Mouse (Mus musculus): Measurements from ENCODE around the gene Fcho1. TPM values are rescaled to one million over a fixed set of nuclear protein-coding genes. Genes with fewer than 3 reads are reported as not detected.

Gene Fcho1
- total and polyA plus RNA-seq, 3 experiments = 7.6 to 27.3 (median 14.0) TPM

- no peak for ATAC-seq (ENCODE audit: extremely low read depth, insufficient number of reproducible peaks, low FRiP score, poor library complexity, severe bottlenecking)
- TF ChIP-seq CTCF (IDR thresholded peaks at IDR 0.05; ENCODE audit: low read depth, low read length) (no peak), TAL1 (conservative IDR thresholded peaks at IDR 0.05; ENCODE audit: low read depth, low read length) (no peak), GATA2 (IDR thresholded peaks at IDR 0.05; ENCODE audit: borderline replicate concordance, low read depth, low read length) (no peak)
- H3K27me3 ChIP-seq (ENCODE audit: insufficient read depth, low read length) = peaks cover 26% of the 10 kb centered on the region
- H3K9me3 ChIP-seq (replicated peaks) = no peaks in the 10 kb centered on the region
- DNase-seq (ENCODE audit: low spot score) = no peak
- no peak overlapping the region for H3K4me3 ChIP-seq (ENCODE audit: low read depth, low read length)
- H3K36me3 ChIP-seq (replicated peaks) = no peaks in the 10 kb centered on the region
- H3K4me1 ChIP-seq (ENCODE audit: insufficient read depth, low read depth, low read length) = peaks cover 2% of the 10 kb centered on the region; the same call in 1 of the 2 replicates
These were observed 3.5 kb upstream of the Fcho1 start for GRCm38 (mm10) chr8:71728826-71729620.

GRCm38 (mm10) chr8:71728240-71728785 is 2.8 kb upstream of the Fcho1 start:
- TF ChIP-seq GATA1 (IDR thresholded peaks at IDR 0.05; ENCODE audit: borderline replicate concordance, low read length) = no peak
- no peak for TF ChIP-seq TAL1 (conservative IDR thresholded peaks at IDR 0.05; ENCODE audit: low read depth, low read length)
- no peak for TF ChIP-seq POLR2AphosphoS5 (IDR thresholded peaks at IDR 0.05; ENCODE audit: insufficient replicate concordance, low read depth, low read length)
- TF ChIP-seq CTCF (IDR thresholded peaks at IDR 0.05; ENCODE audit: low read depth, low read length) = no peak
- TF ChIP-seq GATA2 (IDR thresholded peaks at IDR 0.05; ENCODE audit: borderline replicate concordance, low read depth, low read length) = no peak
- H3K36me3 ChIP-seq (replicated peaks) = no peaks in the 10 kb centered on the region
- H3K9me3 ChIP-seq (replicated peaks) = no peaks in the 10 kb centered on the region
- peaks cover 26% of the 10 kb centered on the region for H3K27me3 ChIP-seq (ENCODE audit: insufficient read depth, low read length)
- H3K4me3 ChIP-seq (ENCODE audit: low read depth, low read length) = no peak overlapping the region
- no peak for DNase-seq (ENCODE audit: low spot score)
- no peak for ATAC-seq (ENCODE audit: extremely low read depth, insufficient number of reproducible peaks, low FRiP score, poor library complexity, severe bottlenecking)
- H3K4me1 ChIP-seq (ENCODE audit: insufficient read depth, low read depth, low read length) = peaks cover 2% of the 10 kb centered on the region; the same call in 1 of the 2 replicates

- peaks cover 2% of the 10 kb centered on the region; the same call in 1 of the 2 replicates for H3K4me1 ChIP-seq (ENCODE audit: insufficient read depth, low read depth, low read length)
- TF ChIP-seq POLR2AphosphoS5 (IDR thresholded peaks at IDR 0.05; ENCODE audit: insufficient replicate concordance, low read depth, low read length) (no peak), TAL1 (conservative IDR thresholded peaks at IDR 0.05; ENCODE audit: low read depth, low read length) (no peak), CTCF (IDR thresholded peaks at IDR 0.05; ENCODE audit: low read depth, low read length) (no peak)
- H3K27me3 ChIP-seq (ENCODE audit: insufficient read depth, low read length) = peaks cover 15% of the 10 kb centered on the region
- H3K9me3 ChIP-seq (replicated peaks) = no peaks in the 10 kb centered on the region
- ATAC-seq (ENCODE audit: extremely low read depth, insufficient number of reproducible peaks, low FRiP score, poor library complexity, severe bottlenecking) = no peak
- H3K4me3 ChIP-seq (ENCODE audit: low read depth, low read length) = no peak overlapping the region
- no peak for DNase-seq (ENCODE audit: low spot score)
- H3K36me3 ChIP-seq (replicated peaks) = peaks cover 18% of the 10 kb centered on the region
These were observed 1.1 kb downstream of the Fcho1 start for GRCm38 (mm10) chr8:71724389-71724788.

GRCm38 (mm10) chr8:71723047-71723551 is 2.4 kb downstream of the Fcho1 start:
- peaks cover 21% of the 10 kb centered on the region for H3K36me3 ChIP-seq (replicated peaks)
- ATAC-seq (ENCODE audit: extremely low read depth, insufficient number of reproducible peaks, low FRiP score, poor library complexity, severe bottlenecking) (peak; percentile 85), DNase-seq (ENCODE audit: low spot score) (peak; percentile 52)
- TF ChIP-seq GATA1 (IDR thresholded peaks at IDR 0.05; ENCODE audit: borderline replicate concordance, low read length) (no peak), TAL1 (conservative IDR thresholded peaks at IDR 0.05; ENCODE audit: low read depth, low read length) (no peak), GATA2 (IDR thresholded peaks at IDR 0.05; ENCODE audit: borderline replicate concordance, low read depth, low read length) (no peak), POLR2AphosphoS5 (IDR thresholded peaks at IDR 0.05; ENCODE audit: insufficient replicate concordance, low read depth, low read length) (no peak)
- no peaks in the 10 kb centered on the region for H3K4me1 ChIP-seq (ENCODE audit: insufficient read depth, low read depth, low read length)
- no peaks in the 10 kb centered on the region for H3K9me3 ChIP-seq (replicated peaks)
- peaks cover 9% of the 10 kb centered on the region; the same call in 1 of the 2 replicates for H3K27me3 ChIP-seq (ENCODE audit: insufficient read depth, low read length)
- H3K4me3 ChIP-seq (ENCODE audit: low read depth, low read length) = peak overlapping the region; percentile 5; the same call in 1 of the 2 replicates

GRCm38 (mm10) chr8:71719928-71720457 is 5.5 kb downstream of the Fcho1 start:
- no peak for DNase-seq (ENCODE audit: low spot score)
- no peak for ATAC-seq (ENCODE audit: extremely low read depth, insufficient number of reproducible peaks, low FRiP score, poor library complexity, severe bottlenecking)
- Histone ChIP-seq H3K36me3 (replicated peaks) (peaks cover 47% of the 10 kb centered on the region), H3K27me3 (ENCODE audit: insufficient read depth, low read length) (peaks cover 9% of the 10 kb centered on the region; the same call in 1 of the 2 replicates), H3K4me3 (ENCODE audit: low read depth, low read length) (no peak overlapping the region), H3K4me1 (ENCODE audit: insufficient read depth, low read depth, low read length) (no peaks in the 10 kb centered on the region), H3K9me3 (replicated peaks) (no peaks in the 10 kb centered on the region)
- TF ChIP-seq TAL1 (conservative IDR thresholded peaks at IDR 0.05; ENCODE audit: low read depth, low read length) (no peak), CTCF (IDR thresholded peaks at IDR 0.05; ENCODE audit: low read depth, low read length) (no peak), POLR2AphosphoS5 (IDR thresholded peaks at IDR 0.05; ENCODE audit: insufficient replicate concordance, low read depth, low read length) (no peak), GATA2 (IDR thresholded peaks at IDR 0.05; ENCODE audit: borderline replicate concordance, low read depth, low read length) (no peak), GATA1 (IDR thresholded peaks at IDR 0.05; ENCODE audit: borderline replicate concordance, low read length) (no peak)

- Histone ChIP-seq H3K4me1 (ENCODE audit: insufficient read depth, low read depth, low read length) (no peaks in the 10 kb centered on the region), H3K4me3 (ENCODE audit: low read depth, low read length) (no peak overlapping the region), H3K27me3 (ENCODE audit: insufficient read depth, low read length) (peaks cover 9% of the 10 kb centered on the region; the same call in 1 of the 2 replicates), H3K36me3 (replicated peaks) (peaks cover 55% of the 10 kb centered on the region), H3K9me3 (replicated peaks) (no peaks in the 10 kb centered on the region)
- TF ChIP-seq GATA1 (IDR thresholded peaks at IDR 0.05; ENCODE audit: borderline replicate concordance, low read length) = no peak
- no peak for TF ChIP-seq POLR2AphosphoS5 (IDR thresholded peaks at IDR 0.05; ENCODE audit: insufficient replicate concordance, low read depth, low read length)
- ATAC-seq (ENCODE audit: extremely low read depth, insufficient number of reproducible peaks, low FRiP score, poor library complexity, severe bottlenecking) (no peak), DNase-seq (ENCODE audit: low spot score) (no peak)
These were observed 6.3 kb downstream of the Fcho1 start for GRCm38 (mm10) chr8:71719218-71719617.

All from G1E (cell line).